Mouse (Mus musculus): Measurements from ENCODE around the gene Peg12.

Peg12 gene

GRCm38 (mm10) chr7:62463878-62464755 is at the start of gene Peg12:
TSS of gene Peg12 (minus strand) at chr7:62464510.
- no peak for DNase-seq (ENCODE audit: low read depth)

- DNase-seq (ENCODE audit: low read depth), result no peak
Measured at GRCm38 (mm10) chr7:62486139-62486538, 21.8 kb upstream of the Peg12 start.

- no peak for DNase-seq (ENCODE audit: low read depth)
Measured at GRCm38 (mm10) chr7:62463007-62463877, 1.1 kb downstream of the Peg12 start.

GRCm38 (mm10) chr7:62462229-62463006 is 1.9 kb downstream of the Peg12 start:
- DNase-seq (ENCODE audit: low read depth), result no peak

- DNase-seq (ENCODE audit: low read depth), result no peak
Measured at GRCm38 (mm10) chr7:62452353-62452752, 12.0 kb downstream of the Peg12 start.

GRCm38 (mm10) chr7:62445431-62446165 is 18.7 kb downstream of the Peg12 start:
- DNase-seq (ENCODE audit: low read depth), result no peak

GRCm38 (mm10) chr7:62436394-62436793 is 27.9 kb downstream of the Peg12 start:
- no peak for DNase-seq (ENCODE audit: low read depth)

- DNase-seq (ENCODE audit: low read depth), result no peak
Measured at GRCm38 (mm10) chr7:62433243-62433642, 31.1 kb downstream of the Peg12 start.

GRCm38 (mm10) chr7:62428337-62428736 is 36.0 kb downstream of the Peg12 start:
- no peak for DNase-seq (ENCODE audit: low read depth)

GRCm38 (mm10) chr7:62423210-62423609 is 41.1 kb downstream of the Peg12 start:
- no peak for DNase-seq (ENCODE audit: low read depth)

GRCm38 (mm10) chr7:62420566-62420965 is 43.7 kb downstream of the Peg12 start:
- DNase-seq (ENCODE audit: low read depth), result no peak

- DNase-seq (ENCODE audit: low read depth), result peak; percentile 28
Measured at GRCm38 (mm10) chr7:62419493-62420360, 44.6 kb downstream of the Peg12 start, which contains the start of gene Mkrn3. TSS of gene Mkrn3 (minus strand) at chr7:62420139.

GRCm38 (mm10) chr7:62419105-62419492 is 45.2 kb downstream of the Peg12 start:
- no peak for DNase-seq (ENCODE audit: low read depth)

- no peak for DNase-seq (ENCODE audit: low read depth)
Measured at GRCm38 (mm10) chr7:62418346-62418745, 46.0 kb downstream of the Peg12 start.

- no peak for DNase-seq (ENCODE audit: low read depth)
Measured at GRCm38 (mm10) chr7:62416173-62416572, 48.1 kb downstream of the Peg12 start.

- no peak for DNase-seq (ENCODE audit: low read depth)
Measured at GRCm38 (mm10) chr7:62415222-62415621, 49.1 kb downstream of the Peg12 start.

All from naive thymus-derived CD4-positive, alpha-beta T cell, adult 2 months (primary cell).